Mouse (Mus musculus): ENCODE results near the gene Tbc1d13. TPM values are rescaled to one million over a fixed set of nuclear protein-coding genes. Genes with fewer than 3 reads are reported as not detected.

The Tbc1d13 gene
- polyA plus RNA-seq (2015; fragmentation: Nextera tagmentation; extraction: Ambion mirVana): 7.8 and 8.2 TPM in 2 replicates

GRCm38 (mm10) chr2:30133613-30134377 lies at the start of gene Tbc1d13:
TSS of gene Tbc1d13 (plus strand) at chr2:30133746.
- peak within 1 kb of the TSS; percentile 84 for H3K4me3 ChIP-seq (replicated peaks)
- peaks cover 25% of the 10 kb centered on the region for H3K4me1 ChIP-seq (replicated peaks)
- H3K4me2 ChIP-seq (replicated peaks): peak within 1 kb of the TSS; percentile 80
- H3K27ac ChIP-seq: peak within 1 kb of the TSS; percentile 85
- WGBS: under 1% methylated on average over 46 of the region's 46 CpGs
- H3K27me3 ChIP-seq (replicated peaks): no peaks in the 10 kb centered on the region
- H3K36me3 ChIP-seq: peaks cover 12% of the 10 kb centered on the region
- peak within 1 kb of the TSS; percentile 84 for H3K9ac ChIP-seq
- ATAC-seq: peak; percentile 95
- H3K9me3 ChIP-seq: no peaks in the 10 kb centered on the region

GRCm38 (mm10) chr2:30084113-30084512 lies 49.4 kb upstream of the Tbc1d13 start:
- H3K36me3 ChIP-seq: 0 out of 2 replicates have a peak, but pooled peaks cover 4% of the 10 kb centered on the region
- peak overlapping the region; percentile 57; the same call in 1 of the 2 replicates for H3K4me2 ChIP-seq (replicated peaks)
- 0 out of 2 replicates have a peak, but pooled peaks cover 12% of the 10 kb centered on the region for H3K4me1 ChIP-seq (replicated peaks)
- H3K27ac ChIP-seq: no peak overlapping the region
- WGBS: 57% methylated on average over 5 of the region's 5 CpGs
- H3K9me3 ChIP-seq: no peaks in the 10 kb centered on the region
- no peak overlapping the region for H3K4me3 ChIP-seq (replicated peaks)
- no peak overlapping the region for H3K9ac ChIP-seq
- no peaks in the 10 kb centered on the region for H3K27me3 ChIP-seq (replicated peaks)
- no peak for ATAC-seq

- H3K9me3 ChIP-seq: no peaks in the 10 kb centered on the region
- 0 out of 2 replicates have a peak, but pooled peaks cover 4% of the 10 kb centered on the region for H3K36me3 ChIP-seq
- H3K4me1 ChIP-seq (replicated peaks): 0 out of 2 replicates have a peak, but pooled peaks cover 10% of the 10 kb centered on the region
- no peak overlapping the region for H3K27ac ChIP-seq
- WGBS: 23% methylated on average over 12 of the region's 12 CpGs
- H3K4me3 ChIP-seq (replicated peaks): peak overlapping the region; percentile 20
- peak overlapping the region; percentile 57 for H3K4me2 ChIP-seq (replicated peaks)
- ATAC-seq: peak; percentile 57
- peak overlapping the region; percentile 34 for H3K9ac ChIP-seq
- H3K27me3 ChIP-seq (replicated peaks): no peaks in the 10 kb centered on the region
Observed at GRCm38 (mm10) chr2:30084632-30085031, 48.9 kb upstream of the Tbc1d13 start.

- H3K27ac ChIP-seq: no peak overlapping the region
- no peaks in the 10 kb centered on the region for H3K9me3 ChIP-seq
- 89% methylated on average over 4 of the region's 4 CpGs for WGBS
- no peak overlapping the region for H3K4me3 ChIP-seq (replicated peaks)
- H3K4me1 ChIP-seq (replicated peaks): peaks cover 10% of the 10 kb centered on the region; the same call in 1 of the 2 replicates
- no peak overlapping the region for H3K4me2 ChIP-seq (replicated peaks)
- no peak overlapping the region for H3K9ac ChIP-seq
- 0 out of 2 replicates have a peak, but pooled peaks cover 13% of the 10 kb centered on the region for H3K36me3 ChIP-seq
- no peaks in the 10 kb centered on the region for H3K27me3 ChIP-seq (replicated peaks)
- no peak for ATAC-seq
Observed at GRCm38 (mm10) chr2:30087310-30087709, 46.2 kb upstream of the Tbc1d13 start.

- Histone ChIP-seq H3K4me2 (replicated peaks) (no peak overlapping the region), H3K9me3 (no peaks in the 10 kb centered on the region), H3K9ac (no peak overlapping the region), H3K4me3 (replicated peaks) (no peak overlapping the region), H3K36me3 (0 out of 2 replicates have a peak, but pooled peaks cover 13% of the 10 kb centered on the region), H3K4me1 (replicated peaks) (peaks cover 14% of the 10 kb centered on the region; the same call in 1 of the 2 replicates), H3K27ac (no peak overlapping the region), H3K27me3 (replicated peaks) (no peaks in the 10 kb centered on the region)
- ATAC-seq: no peak
- 95% methylated on average over 12 of the region's 12 CpGs for WGBS
Observed at GRCm38 (mm10) chr2:30091521-30091920, 42.0 kb upstream of the Tbc1d13 start.

GRCm38 (mm10) chr2:30092280-30092918 lies 41.1 kb upstream of the Tbc1d13 start:
- Histone ChIP-seq H3K9me3 (no peaks in the 10 kb centered on the region), H3K27ac (peak overlapping the region; percentile 83; the same call in 1 of the 2 replicates), H3K9ac (peak overlapping the region; percentile 70), H3K4me1 (replicated peaks) (peaks cover 14% of the 10 kb centered on the region; the same call in 1 of the 2 replicates), H3K4me3 (replicated peaks) (peak overlapping the region; percentile 71), H3K4me2 (replicated peaks) (peak overlapping the region; percentile 83), H3K27me3 (replicated peaks) (no peaks in the 10 kb centered on the region), H3K36me3 (0 out of 2 replicates have a peak, but pooled peaks cover 9% of the 10 kb centered on the region)
- 46% methylated on average over 6 of the region's 6 CpGs for WGBS
- ATAC-seq: no peak

- Histone ChIP-seq H3K4me1 (replicated peaks) (peaks cover 9% of the 10 kb centered on the region; the same call in 1 of the 2 replicates), H3K36me3 (0 out of 2 replicates have a peak, but pooled peaks cover 9% of the 10 kb centered on the region), H3K9ac (peak within 1 kb of the TSS; percentile 70), H3K4me3 (replicated peaks) (peak within 1 kb of the TSS; percentile 71), H3K4me2 (replicated peaks) (peak within 1 kb of the TSS; percentile 83), H3K9me3 (no peaks in the 10 kb centered on the region), H3K27me3 (replicated peaks) (no peaks in the 10 kb centered on the region), H3K27ac (peak within 1 kb of the TSS; percentile 83)
- ATAC-seq: peak; percentile 98
- WGBS: under 1% methylated on average over 51 of the region's 51 CpGs
Observed at GRCm38 (mm10) chr2:30093471-30094207, 39.9 kb upstream of the Tbc1d13 start, which contains the start of gene Zdhhc12. TSS of gene Zdhhc12 (minus strand) at chr2:30093648.

GRCm38 (mm10) chr2:30094208-30094588 lies 39.3 kb upstream of the Tbc1d13 start:
- peak overlapping the region; percentile 71 for H3K4me3 ChIP-seq (replicated peaks)

GRCm38 (mm10) chr2:30095882-30096527 lies 37.5 kb upstream of the Tbc1d13 start:
- 83% methylated on average over 2 of the region's 2 CpGs for WGBS
- Histone ChIP-seq H3K9me3 (no peaks in the 10 kb centered on the region), H3K4me3 (replicated peaks) (no peak overlapping the region)

More at GRCm38 (mm10) chr2:30094208-30094588, 39.3 kb upstream of the Tbc1d13 start:
- Histone ChIP-seq H3K4me2 (replicated peaks) (peak overlapping the region; percentile 83), H3K27me3 (replicated peaks) (no peaks in the 10 kb centered on the region), H3K4me1 (replicated peaks) (peaks cover 9% of the 10 kb centered on the region; the same call in 1 of the 2 replicates), H3K9me3 (no peaks in the 10 kb centered on the region), H3K27ac (peak overlapping the region; percentile 83), H3K9ac (peak overlapping the region; percentile 70), H3K36me3 (0 out of 2 replicates have a peak, but pooled peaks cover 9% of the 10 kb centered on the region)
- WGBS: 3% methylated on average over 13 of the region's 13 CpGs
- ATAC-seq: peak; percentile 6; the same call in 1 of the 2 replicates

GRCm38 (mm10) chr2:30100214-30100613 lies 33.3 kb upstream of the Tbc1d13 start:
- ATAC-seq: no peak
- Histone ChIP-seq H3K36me3 (0 out of 2 replicates have a peak, but pooled peaks cover 8% of the 10 kb centered on the region), H3K4me2 (replicated peaks) (no peak overlapping the region), H3K4me1 (replicated peaks) (no peaks in the 10 kb centered on the region; the same call in 1 of the 2 replicates), H3K27ac (no peak overlapping the region), H3K4me3 (replicated peaks) (no peak overlapping the region), H3K9ac (no peak overlapping the region), H3K9me3 (no peaks in the 10 kb centered on the region), H3K27me3 (replicated peaks) (no peaks in the 10 kb centered on the region)
- WGBS: 66% methylated on average over 4 of the region's 4 CpGs

More at GRCm38 (mm10) chr2:30095882-30096527, 37.5 kb upstream of the Tbc1d13 start:
- H3K4me1 ChIP-seq (replicated peaks): peaks cover 9% of the 10 kb centered on the region; the same call in 1 of the 2 replicates
- no peak overlapping the region for H3K9ac ChIP-seq
- ATAC-seq: no peak
- H3K4me2 ChIP-seq (replicated peaks): no peak overlapping the region
- no peak overlapping the region for H3K27ac ChIP-seq
- no peaks in the 10 kb centered on the region for H3K27me3 ChIP-seq (replicated peaks)
- H3K36me3 ChIP-seq: 0 out of 2 replicates have a peak, but pooled peaks cover 12% of the 10 kb centered on the region

- ATAC-seq: no peak
- no peak overlapping the region for H3K9ac ChIP-seq
- H3K27ac ChIP-seq: no peak overlapping the region
- H3K27me3 ChIP-seq (replicated peaks): no peaks in the 10 kb centered on the region
- no peak overlapping the region for H3K4me2 ChIP-seq (replicated peaks)
- H3K36me3 ChIP-seq: peaks cover 33% of the 10 kb centered on the region
- no peak overlapping the region for H3K4me3 ChIP-seq (replicated peaks)
- H3K4me1 ChIP-seq (replicated peaks): no peaks in the 10 kb centered on the region
- no peaks in the 10 kb centered on the region for H3K9me3 ChIP-seq
Observed at GRCm38 (mm10) chr2:30106364-30106763, 27.2 kb upstream of the Tbc1d13 start.
